Mouse (Mus musculus) bone marrow, adult 2 months (tissue): ENCODE measurements around the gene Mycl.

ENCODE experiments used
- CTCF ChIP-seq: fragments of 200-500 bp; IDR thresholded peaks from 2 replicates; pipeline ENCODE4 v1.5.1; 2011; ENCODE audit warnings: low read length, control low read depth; ENCODE audit not compliant: control insufficient read depth, insufficient read depth
- POLR2A ChIP-seq: fragments of 200-500 bp; IDR thresholded peaks from 2 replicates; pipeline ENCODE4 v1.6.1; 2011; ENCODE audit warnings: low read depth, mild to moderate bottlenecking, control low read depth, low read length, borderline replicate concordance; ENCODE audit not compliant: control insufficient read depth

- TF ChIP-seq POLR2A (no peak), CTCF (no peak)
Observed at GRCm38 (mm10) chr4:122992276-122992675, 3.2 kb upstream of the Mycl start.
